Mouse (Mus musculus) olfactory bulb, adult 2 months (tissue): ENCODE results near the gene Zfp335.

Source experiments
- CTCF ChIP-seq: fragments of 200-500 bp; IDR thresholded peaks from 2 replicates; pipeline ENCODE4 v1.5.1; 2012; ENCODE audit warnings: low read depth, mild to moderate bottlenecking, low read length, moderate library complexity; ENCODE audit not compliant: insufficient read depth
- POLR2A ChIP-seq: fragments of 200-500 bp; IDR thresholded peaks from 2 replicates; pipeline ENCODE4 v1.6.1; 2012; ENCODE audit warnings: mild to moderate bottlenecking, low read depth, low read length, moderate library complexity; ENCODE audit not compliant: insufficient read depth

- TF ChIP-seq CTCF = no peak
- no peak for TF ChIP-seq POLR2A
Observed at GRCm38 (mm10) chr2:164916820-164917219, 5.3 kb upstream of the Zfp335 start.
